Mouse (Mus musculus) Patski (cell line): ENCODE data around the gene Rmnd5a. TPM values are rescaled to one million over a fixed set of nuclear protein-coding genes. Genes with fewer than 3 reads are reported as not detected.

Experiments
- ATAC-seq: fragments of 100-300 bp; one replicate; pipeline ENCODE4 v1.8.0; 2021
- CTCF ChIA-PET: fragments of 350-600 bp; sonication (Branson Sonifier 250); formaldehyde crosslinking; loops from one replicate; lab custom pipeline; 2022; ENCODE audit warnings: inconsistent platforms; lab: Charles Lee
- POLR2A ChIA-PET: fragments of 350-600 bp; sonication (Branson Sonifier 250); formaldehyde crosslinking; loops from one replicate; lab custom pipeline; 2022; ENCODE audit warnings: antibody characterized with exemption, inconsistent platforms; lab: Charles Lee
- DNase-seq: peaks from one replicate; pipeline ENCODE4 v3.0.0-alpha.2; 2011; ENCODE audit warnings: low read depth, low spot score
- H3K27me3 ChIP-seq: fragments of 371-371 bp; one replicate; pipeline ENCODE4 v1.5.1; 2021
- CTCF ChIP-seq: fragments of 100-300 bp; IDR thresholded peaks from one replicate; pipeline ENCODE4 v1.5.1; 2021
- in situ Hi-C: fragments of 300-500 bp; cut with MboI; formaldehyde crosslinking; loops from 3 replicates; pipeline ENCODE4 v1.11.1; 2018; ENCODE audit warnings: low pct_unique_long_range_greater_than_20kb, mixed read lengths
- polyA plus RNA-seq: library from polyadenylated mRNA; unstranded; gene quantifications from one replicate; pipeline ENCODE4 v1.2.3, GENCODE M21; 2021

The Rmnd5a gene
- polyA plus RNA-seq, 1 experiment from 2014 or later: 49.4 TPM

- CTCF ChIA-PET: interaction anchor here (1.0 kb wide), 1 partner anchor 14 kb away, joined by 3 read pairs; no protein-coding TSS in a partner anchor
- no peak for ATAC-seq
- TF ChIP-seq CTCF: no peak
- in situ Hi-C loops: no loop called here
- no peak for DNase-seq
- POLR2A ChIA-PET: no interaction called here
- H3K27me3 ChIP-seq: peaks cover 6% of the 10 kb centered on the region
Observed at GRCm38 (mm10) chr6:71352201-71352600, 88.2 kb downstream of the Rmnd5a start.

GRCm38 (mm10) chr6:71351201-71351600 lies 89.2 kb downstream of the Rmnd5a start:
- in situ Hi-C loops: no loop called here
- no peak for TF ChIP-seq CTCF
- ATAC-seq: no peak
- CTCF ChIA-PET: no interaction called here
- no peak for DNase-seq
- peaks cover 6% of the 10 kb centered on the region for H3K27me3 ChIP-seq
- POLR2A ChIA-PET: no interaction called here

GRCm38 (mm10) chr6:71348006-71348405 lies 92.4 kb downstream of the Rmnd5a start:
- no peak for TF ChIP-seq CTCF
- DNase-seq (no peak), ATAC-seq (no peak)
- in situ Hi-C loops: no loop called here
- ChIA-PET CTCF (no interaction called here), POLR2A (no interaction called here)
- H3K27me3 ChIP-seq: no peaks in the 10 kb centered on the region

- H3K27me3 ChIP-seq: peaks cover 12% of the 10 kb centered on the region
- ATAC-seq: no peak
- ChIA-PET CTCF (no interaction called here), POLR2A (no interaction called here)
- in situ Hi-C loops: no loop called here
- no peak for DNase-seq
- TF ChIP-seq CTCF: no peak
Observed at GRCm38 (mm10) chr6:71341179-71341578, 99.3 kb downstream of the Rmnd5a start.

- in situ Hi-C loops: no loop called here
- ATAC-seq (no peak), DNase-seq (no peak)
- TF ChIP-seq CTCF: no peak
- POLR2A ChIA-PET: no interaction called here
- H3K27me3 ChIP-seq: peaks cover 14% of the 10 kb centered on the region
- CTCF ChIA-PET: no interaction called here
Observed at GRCm38 (mm10) chr6:71339351-71339750, 101.1 kb downstream of the Rmnd5a start.

- in situ Hi-C loops: no loop called here
- POLR2A ChIA-PET: no interaction called here
- DNase-seq (no peak), ATAC-seq (no peak)
- CTCF ChIA-PET: no interaction called here
- peaks cover 15% of the 10 kb centered on the region for H3K27me3 ChIP-seq
- TF ChIP-seq CTCF: no peak
Observed at GRCm38 (mm10) chr6:71338941-71339340, 101.5 kb downstream of the Rmnd5a start.

Other genes with a start within 250 kb of the Rmnd5a start
- not detected for gene Fabp1, start 240.8 kb downstream of the Rmnd5a start, polyA plus RNA-seq
- gene Krcc1, start 169.0 kb downstream of the Rmnd5a start, polyA plus RNA-seq: 98.8 TPM
- gene Smyd1, start 118.4 kb downstream of the Rmnd5a start, polyA plus RNA-seq: 0.71 TPM
- 0.08 TPM for gene Cd8b1, start 117.8 kb downstream of the Rmnd5a start, polyA plus RNA-seq
- gene Cd8a, start 67.2 kb downstream of the Rmnd5a start, polyA plus RNA-seq: not detected
- 31.3 TPM for gene Rnf103, start 53.3 kb upstream of the Rmnd5a start, polyA plus RNA-seq
- 190 TPM for gene Chmp3, start 103.2 kb upstream of the Rmnd5a start, polyA plus RNA-seq
- gene Kdm3a, start 192.4 kb upstream of the Rmnd5a start, polyA plus RNA-seq: 53.5 TPM